Mouse (Mus musculus): Measurements from ENCODE around the gene Casq2.

GRCm38 (mm10) chr3:102164911-102165310 lies 78.7 kb downstream of the Casq2 start:
- TF ChIP-seq TAL1 (IDR thresholded peaks at IDR 0.05; ENCODE audit: low read length) (no peak), GATA1 (IDR thresholded peaks at IDR 0.05; ENCODE audit: low read length) (no peak)
